ENCODE assay signal across 9 mouse cellular contexts in the genomic region with DNA sequence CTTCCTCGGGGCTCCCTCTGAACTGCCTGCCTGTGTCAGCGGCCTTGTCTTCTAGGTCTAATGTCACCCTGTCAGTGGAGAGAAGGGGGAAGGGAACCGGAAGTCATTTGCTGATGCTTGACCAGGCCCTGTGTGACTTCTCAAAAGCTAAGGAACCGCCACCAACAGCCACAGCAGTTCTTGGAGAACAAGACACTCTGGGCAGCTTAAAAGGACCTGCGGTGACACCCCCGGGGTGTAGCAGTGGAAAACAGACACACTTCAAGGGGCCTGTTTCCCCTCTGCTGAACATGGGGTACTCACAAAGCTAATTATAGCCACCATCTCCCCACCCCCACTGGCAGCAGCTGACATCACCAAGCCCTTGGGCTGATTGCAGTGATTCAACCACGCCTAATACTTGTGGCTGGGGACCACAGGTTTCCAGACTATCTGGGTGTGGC. TPM values are rescaled to one million over a fixed set of nuclear protein-coding genes. Genes with fewer than 3 reads are reported as not detected.
DNase-seq lines count a peak whose midpoint lies in the region; ATAC-seq lines count a peak whose summit lies in the region.
"Had no signal": no experiment of that assay in that cellular context is flagged by ENCODE, and none has a peak within 500 bp of the region (broad histone marks: within the 10 kb centered on the region; RNA-seq: fewer than 3 reads in every experiment).

No protein-coding gene starts in this region.

- H3K27ac ChIP-seq in heart, embryonic 15.5 days: peak overlapping the region; percentile 73
- no peak overlapping the region for H3K27ac ChIP-seq in forebrain, embryonic 11.5 days (ENCODE audit: low read depth, low read length)
- H3K27ac ChIP-seq: limb, embryonic 15.5 days had no signal

- peak; percentile 46; the same call in 1 of the 2 replicates for ATAC-seq in heart, embryonic 15.5 days (replicated peaks; ENCODE audit: insufficient number of reproducible peaks, insufficient read depth, low FRiP score, low read depth)
- ATAC-seq in megakaryocyte, adult 5-6 weeks (ENCODE audit: poor library complexity, severe bottlenecking): peak; percentile 83
- no peak for ATAC-seq in forebrain, embryonic 11.5 days (replicated peaks; ENCODE audit: low FRiP score)

- WGBS in heart, embryonic 15.5 days: 29% methylated on average over 7 of the region's 7 CpGs
- 57% methylated on average over 7 of the region's 7 CpGs for WGBS in forebrain, embryonic 11.5 days

- H3K9me3 ChIP-seq in heart, embryonic 15.5 days (replicated peaks): no peaks in the 10 kb centered on the region
- no peaks in the 10 kb centered on the region for H3K9me3 ChIP-seq in forebrain, embryonic 11.5 days (ENCODE audit: control insufficient read depth, low read length)
- H3K9me3 ChIP-seq: limb, embryonic 15.5 days had no signal

- no peak overlapping the region for H3K4me2 ChIP-seq in heart, embryonic 15.5 days
- no peak overlapping the region for H3K4me2 ChIP-seq in forebrain, embryonic 11.5 days (ENCODE audit: low read depth, low read length, severe bottlenecking)
- H3K4me2 ChIP-seq: limb, embryonic 15.5 days had no signal

- H3K9ac ChIP-seq in heart, embryonic 15.5 days: no peak overlapping the region
- H3K9ac ChIP-seq in forebrain, embryonic 11.5 days (ENCODE audit: low read length): no peak overlapping the region
- H3K9ac ChIP-seq: limb, embryonic 15.5 days had no signal

- no peaks in the 10 kb centered on the region for H3K36me3 ChIP-seq in heart, embryonic 15.5 days
- no peaks in the 10 kb centered on the region for H3K36me3 ChIP-seq in forebrain, embryonic 11.5 days (ENCODE audit: control insufficient read depth, insufficient read depth, low read length)
- H3K36me3 ChIP-seq: limb, embryonic 15.5 days had no signal

- peaks cover 61% of the 10 kb centered on the region for H3K4me1 ChIP-seq in heart, embryonic 15.5 days (replicated peaks)
- H3K4me1 ChIP-seq in forebrain, embryonic 11.5 days (replicated peaks; ENCODE audit: control insufficient read depth, insufficient read depth, low read length): no peaks in the 10 kb centered on the region

- peak; percentile 47 for DNase-seq in layer of hippocampus, adult 9-11 months
- DNase-seq in layer of hippocampus, adult 8-10 months (ENCODE audit: low spot score in 2 of 2): no peak
- peak; percentile 57 for DNase-seq in thymus, postnatal 4 days
- no peak for DNase-seq in right cerebral cortex, postnatal 14 days
- DNase-seq in cerebellum, adult 9-10 months: no peak
- no peak for DNase-seq in forebrain, embryonic 11.5 days (ENCODE audit: low spot score)

- no peaks in the 10 kb centered on the region for H3K27me3 ChIP-seq in heart, embryonic 15.5 days
- no peaks in the 10 kb centered on the region for H3K27me3 ChIP-seq in forebrain, embryonic 11.5 days (ENCODE audit: control insufficient read depth, insufficient read depth, low read length)

- H3K4me3 ChIP-seq in heart, embryonic 15.5 days: no peak overlapping the region
- no peak overlapping the region for H3K4me3 ChIP-seq in forebrain, embryonic 11.5 days (ENCODE audit: low read depth, low read length)
- H3K4me3 ChIP-seq: limb, embryonic 15.5 days had no signal

RNA-seq across cellular contexts. Expression of a gene that starts 56.3 kb away (rescaled TPM):
- 10 to 100 TPM; 26.1 to 30.8 (median 29.7) TPM for total RNA-seq in layer of hippocampus, adult 8-10 months (2022)
- polyA plus RNA-seq in heart, embryonic 15.5 days (2015; fragmentation: Nextera tagmentation; extraction: Ambion mirVana): 6.5 and 6.8 TPM in 2 replicates
- total RNA-seq in megakaryocyte, adult 5-6 weeks (2015): 21.6 and 26.5 TPM in 2 replicates
- total RNA-seq in megakaryocyte, adult 5-6 weeks (2017): 14.8 and 15.1 TPM in 2 replicates
- 7.4 and 8.3 TPM in 2 replicates for polyA plus RNA-seq in forebrain, embryonic 11.5 days (2014; fragmentation: Nextera tagmentation; extraction: Ambion mirVana)

Comparison
In these comparisons a context has a peak if more than half of its experiments do, and no peak if none do; other contexts are left out.
1. DNase-seq: peak in layer of hippocampus, adult 9-11 months (single experiment) and thymus, postnatal 4 days (single experiment); none in layer of hippocampus, adult 8-10 months (0 of 2), right cerebral cortex, postnatal 14 days (single experiment), cerebellum, adult 9-10 months (single experiment) and forebrain, embryonic 11.5 days (single experiment).